Mouse (Mus musculus) heart, adult 2 months (tissue): ENCODE measurements around the gene Fgd5. TPM values are rescaled to one million over a fixed set of nuclear protein-coding genes. Genes with fewer than 3 reads are reported as not detected.

ENCODE experiments used
- DNase-seq, 2 experiments: peaks; one replicate each; pipeline ENCODE4 v3.0.0; 2021
- H3K27ac ChIP-seq: fragments of 200-600 bp; 2 replicates; pipeline ENCODE4 v1.8.1; 2022
- H3K27me3 ChIP-seq: fragments of 200-500 bp; 2 replicates; pipeline ENCODE4 v1.6.1; 2012; ENCODE audit warnings: mild to moderate bottlenecking, low read length, inconsistent platforms, mixed read lengths; ENCODE audit not compliant: control insufficient read depth, insufficient read depth
- H3K36me3 ChIP-seq: fragments of 200-500 bp; 2 replicates; pipeline ENCODE4 v1.6.1; 2012; ENCODE audit warnings: low read length, inconsistent platforms; ENCODE audit not compliant: control insufficient read depth, insufficient read depth
- H3K4me1 ChIP-seq: fragments of 200-500 bp; 2 replicates; pipeline ENCODE4 v1.6.1; 2011; ENCODE audit warnings: low read length; ENCODE audit not compliant: control insufficient read depth, insufficient read depth
- H3K4me3 ChIP-seq: fragments of 200-600 bp; 2 replicates; pipeline ENCODE4 v1.8.1; 2022
- H3K79me2 ChIP-seq: fragments of 200-500 bp; replicated peaks from 2 replicates; pipeline ENCODE4 v1.6.1; 2012; ENCODE audit warnings: mild to moderate bottlenecking, inconsistent platforms, low read length, moderate library complexity, mixed read lengths; ENCODE audit not compliant: control insufficient read depth, insufficient read depth
- H3K9ac ChIP-seq: fragments of 200-500 bp; 2 replicates; pipeline ENCODE4 v1.6.1; 2012; ENCODE audit warnings: low read depth, mild to moderate bottlenecking, control low read depth, inconsistent platforms, low read length, mixed read lengths
- CTCF ChIP-seq: fragments of 200-600 bp; IDR thresholded peaks from 2 replicates; pipeline ENCODE4 v1.8.1; 2022; ENCODE audit warnings: antibody characterized with exemption, mild to moderate bottlenecking, moderate library complexity
- EP300 ChIP-seq: fragments of 200-500 bp; IDR thresholded peaks from 2 replicates; pipeline ENCODE4 v1.6.1; 2011; ENCODE audit warnings: low read depth, low read length, control low read depth; ENCODE audit not compliant: insufficient read depth
- POLR2A ChIP-seq: fragments of 200-500 bp; IDR thresholded peaks from 2 replicates; pipeline ENCODE4 v1.6.1; 2011; ENCODE audit warnings: mild to moderate bottlenecking, low read depth, low read length, control low read depth; ENCODE audit not compliant: insufficient read depth
- WGBS: fragments of 180-500 bp; shearing (Covaris S2); methylation state at CpG from one replicate; pipeline ENCODE4 v1.1.7; 2018; 5-methylcytosine and 5-hydroxymethylcytosine counted together
- intact Hi-C: fragments of 180-260 bp; cut with DNase I; formaldehyde crosslinking; loops from one replicate; pipeline ENCODE4 v1.15.1; 2025
- polyA plus RNA-seq: library from polyadenylated mRNA; depleted of rRNA; stranded (reverse); fragments of >200 nt; gene quantifications from 2 replicates; pipeline ENCODE4 v1.2.3, GENCODE M21; 2012
- total RNA-seq, 2 experiments: library from RNA; stranded (reverse); gene quantifications; 2 replicates each; pipeline ENCODE4 v1.2.3; 2021

The Fgd5 gene
- total and polyA plus RNA-seq, 3 experiments, result 12.7 to 21.8 (median 21.0) TPM

DNA sequence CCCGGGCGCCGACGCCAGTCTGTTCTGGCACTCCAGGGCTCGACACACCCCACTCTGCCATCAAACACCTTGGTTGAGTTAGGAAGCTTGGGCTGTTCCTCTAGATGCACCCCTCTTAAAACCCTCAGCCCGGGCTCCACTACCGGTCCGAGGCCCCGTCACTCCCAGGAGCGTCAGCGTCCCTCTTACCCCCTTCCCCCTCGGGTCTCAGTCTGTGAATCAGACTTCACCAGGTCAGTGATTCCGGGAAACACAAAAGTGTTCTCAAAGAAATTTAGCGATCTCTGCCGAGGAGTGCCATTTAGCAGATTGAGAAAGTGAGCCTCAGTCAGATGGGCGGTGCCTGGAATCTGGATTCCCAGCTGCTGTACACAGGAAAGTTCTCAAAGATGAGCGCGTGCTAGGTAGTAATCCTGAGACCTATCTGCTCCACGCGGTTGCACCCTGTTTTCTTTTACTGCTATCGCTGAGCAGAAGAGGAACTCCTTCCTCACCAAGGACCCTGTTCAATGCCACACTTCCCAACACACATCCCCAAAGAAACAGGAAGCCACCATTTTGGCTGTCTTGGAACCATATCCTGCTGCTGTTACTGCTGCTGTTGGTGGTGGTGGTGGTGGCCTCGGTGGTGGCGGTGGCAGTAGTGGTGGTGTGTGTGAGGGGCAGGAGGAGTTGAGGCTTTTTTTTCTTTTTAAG lies 771 bp downstream of the Fgd5 start:
- Histone ChIP-seq H3K36me3 (no peaks in the 10 kb centered on the region), H3K27ac (peak overlapping the region; percentile 97), H3K79me2 (peaks cover 1% of the 10 kb centered on the region; the same call in 1 of the 2 replicates), H3K4me1 (peaks cover 13% of the 10 kb centered on the region), H3K27me3 (0 out of 2 replicates have a peak, but pooled peaks cover 3% of the 10 kb centered on the region), H3K9ac (peak overlapping the region; percentile 95), H3K4me3 (peak overlapping the region; percentile 88)
- intact Hi-C loops, result loop anchor here (2.0 kb wide), 3 partner anchors 19 to 87 kb away; no protein-coding TSS in a partner anchor
- TF ChIP-seq EP300 (no peak), POLR2A (no peak), CTCF (no peak)
- 11% methylated on average over 23 of the region's 23 CpGs for WGBS
- peak; percentile 26 to 52 for DNase-seq

DNA sequence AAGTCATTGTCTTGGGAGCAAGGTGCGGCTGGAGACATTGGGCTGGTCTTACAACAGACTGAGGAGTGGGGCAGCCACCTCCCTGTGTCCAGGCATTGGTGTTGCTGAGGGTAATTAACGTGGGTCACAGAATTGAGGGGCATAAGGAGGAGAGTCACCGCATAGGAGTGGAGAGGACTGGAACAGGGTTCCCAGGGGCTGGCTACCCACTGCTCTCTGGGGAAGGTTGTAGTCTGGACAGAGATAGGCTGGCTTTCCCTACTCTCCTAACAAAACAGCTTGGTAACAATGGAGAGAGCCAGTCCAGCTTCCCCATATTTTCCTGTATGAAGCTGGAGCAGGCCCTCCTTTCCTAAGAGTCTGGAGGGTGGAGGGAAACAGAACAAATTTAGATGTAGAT lies 1.3 kb downstream of the Fgd5 start:
- Histone ChIP-seq H3K36me3 (no peaks in the 10 kb centered on the region), H3K79me2 (peaks cover 1% of the 10 kb centered on the region; the same call in 1 of the 2 replicates), H3K4me1 (peaks cover 11% of the 10 kb centered on the region), H3K4me3 (peak overlapping the region; percentile 88), H3K27ac (peak overlapping the region; percentile 97), H3K9ac (peak overlapping the region; percentile 95), H3K27me3 (0 out of 2 replicates have a peak, but pooled peaks cover 3% of the 10 kb centered on the region)
- TF ChIP-seq CTCF (no peak), POLR2A (no peak), EP300 (no peak)
- intact Hi-C loops, result no loop called here
- 56% methylated on average over 3 of the region's 3 CpGs for WGBS
- no peak for DNase-seq

DNA sequence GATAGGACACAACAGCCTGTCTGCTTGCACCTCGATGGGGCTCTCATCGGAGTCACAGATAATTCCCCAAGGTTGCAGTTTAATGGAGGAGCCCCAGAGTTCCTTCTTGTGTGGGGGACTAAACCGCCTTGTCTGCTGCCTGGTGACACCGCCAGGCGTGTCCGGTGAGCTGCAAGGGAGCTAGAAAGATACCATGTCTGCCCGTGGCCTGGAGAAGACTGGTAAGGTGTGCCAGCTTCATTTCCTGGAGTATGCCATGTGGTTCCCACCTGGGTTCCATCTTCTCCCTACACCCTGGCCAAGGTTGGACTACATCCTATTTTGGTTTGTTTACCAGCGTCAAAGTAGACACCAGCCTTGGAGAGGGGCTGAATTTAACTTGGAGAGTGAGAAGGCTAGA lies 11.4 kb downstream of the Fgd5 start:
- Histone ChIP-seq H3K79me2 (no peaks in the 10 kb centered on the region; the same call in 1 of the 2 replicates), H3K36me3 (peaks cover 5% of the 10 kb centered on the region; the same call in 1 of the 2 replicates), H3K27me3 (no peaks in the 10 kb centered on the region), H3K4me3 (no peak overlapping the region), H3K27ac (no peak overlapping the region), H3K4me1 (peaks cover 14% of the 10 kb centered on the region), H3K9ac (no peak overlapping the region)
- WGBS, result 66% methylated on average over 8 of the region's 8 CpGs
- TF ChIP-seq EP300, result no peak
- TF ChIP-seq CTCF, result no peak
- TF ChIP-seq POLR2A, result no peak
- intact Hi-C loops, result loop anchor here (5.0 kb wide), 1 partner anchor 77 kb away; no protein-coding TSS in a partner anchor
- DNase-seq, result no peak

GRCm38 (mm10) chr6:91992823-91993222 lies 14.1 kb downstream of the Fgd5 start:
- no peak overlapping the region for H3K4me3 ChIP-seq
- intact Hi-C loops, result loop anchor here (5.0 kb wide), 1 partner anchor 74 kb away; no protein-coding TSS in a partner anchor

DNA sequence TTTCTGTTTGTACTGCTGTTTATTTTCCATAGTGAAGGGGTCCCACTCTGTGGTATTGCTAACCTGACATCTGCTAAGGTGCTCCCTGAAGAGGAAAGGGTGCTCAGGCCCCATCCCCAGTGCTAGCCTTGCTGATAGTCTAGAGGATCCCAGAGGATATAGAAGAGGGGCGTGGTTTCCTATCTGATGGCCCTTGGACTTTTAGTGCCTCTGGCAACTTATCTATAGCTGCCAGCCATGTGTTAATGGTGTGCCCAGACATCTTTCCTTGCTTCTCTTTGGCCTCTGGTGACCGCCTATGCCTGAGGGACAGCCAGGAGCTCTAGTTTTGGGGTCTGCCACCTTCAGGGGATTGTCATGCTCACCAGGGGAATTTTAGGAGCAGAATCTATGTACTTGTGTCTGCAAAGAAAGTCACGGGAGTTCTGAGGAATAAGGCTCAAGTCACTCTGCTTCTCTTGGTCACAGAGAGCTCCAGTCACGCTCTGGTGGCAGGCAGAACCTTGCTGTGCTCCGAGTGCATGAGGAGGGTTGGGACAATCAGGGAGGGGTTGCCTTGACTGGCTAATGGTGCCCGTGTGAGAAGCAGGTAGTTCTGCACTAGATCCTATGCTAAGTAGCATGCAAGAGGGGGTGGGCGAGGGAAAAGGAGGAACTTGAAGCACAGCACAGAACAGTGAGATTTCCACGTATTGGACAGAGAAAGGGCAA lies 15.3 kb downstream of the Fgd5 start:
- H3K36me3 ChIP-seq, result peaks cover 5% of the 10 kb centered on the region; the same call in 1 of the 2 replicates
- intact Hi-C loops, result loop anchor here (5.0 kb wide), 1 partner anchor 73 kb away; no protein-coding TSS in a partner anchor
- no peak overlapping the region for H3K4me3 ChIP-seq
- no peak overlapping the region for H3K9ac ChIP-seq
- no peaks in the 10 kb centered on the region for H3K27me3 ChIP-seq
- peaks cover 22% of the 10 kb centered on the region for H3K4me1 ChIP-seq
- no peaks in the 10 kb centered on the region; the same call in 1 of the 2 replicates for H3K79me2 ChIP-seq
- DNase-seq, result no peak
- no peak overlapping the region for H3K27ac ChIP-seq
- TF ChIP-seq CTCF (no peak), EP300 (no peak), POLR2A (no peak)
- 44% methylated on average over 8 of the region's 8 CpGs for WGBS

More at GRCm38 (mm10) chr6:91992823-91993222, 14.1 kb downstream of the Fgd5 start:
- TF ChIP-seq EP300, result no peak
- TF ChIP-seq POLR2A, result no peak
- no peak for TF ChIP-seq CTCF
- H3K79me2 ChIP-seq, result no peaks in the 10 kb centered on the region; the same call in 1 of the 2 replicates
- WGBS, result 40% methylated on average over 2 of the region's 2 CpGs
- H3K27me3 ChIP-seq, result no peaks in the 10 kb centered on the region
- no peak overlapping the region for H3K9ac ChIP-seq
- DNase-seq, result no peak
- no peak overlapping the region; the same call in none of the 2 replicates for H3K27ac ChIP-seq
- peaks cover 18% of the 10 kb centered on the region for H3K4me1 ChIP-seq
- H3K36me3 ChIP-seq, result peaks cover 5% of the 10 kb centered on the region; the same call in 1 of the 2 replicates
